Mouse (Mus musculus) liver, postnatal 0 days (tissue): ENCODE results near the gene Mat2a.

Experiments used
- CTCF ChIP-seq: sonication (generic); IDR thresholded peaks from 2 replicates; pipeline ENCODE4 v1.5.1; 2016; ENCODE audit warnings: antibody characterized with exemption, low read depth
- EP300 ChIP-seq: IDR thresholded peaks from 2 replicates; pipeline ENCODE4 v1.6.1; 2016; ENCODE audit warnings: antibody characterized with exemption, low read depth, mild to moderate bottlenecking

DNA sequence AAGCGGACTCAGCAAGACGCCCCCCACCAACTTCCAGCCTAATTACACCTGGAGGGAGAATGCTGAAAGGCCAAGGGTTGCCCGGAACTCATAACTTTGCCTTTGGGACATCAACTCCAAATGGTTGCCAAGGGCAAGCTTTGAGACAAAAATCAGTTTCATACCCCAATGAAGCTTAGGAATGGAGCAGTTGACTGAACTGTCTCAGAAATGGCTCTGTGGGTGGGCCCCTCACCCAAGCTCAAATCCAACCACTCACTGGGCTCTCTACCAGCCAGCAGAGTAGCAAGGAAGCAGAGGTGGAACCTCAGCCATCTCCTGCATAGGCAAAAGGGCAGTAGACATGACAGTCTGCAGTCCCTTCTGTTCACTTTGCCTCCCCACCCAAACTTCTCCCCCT lies 51.5 kb downstream of the Mat2a start:
- TF ChIP-seq CTCF (no peak), EP300 (no peak)
